Mouse (Mus musculus): ENCODE data around the gene Kdf1.

The Kdf1 gene

DNA sequence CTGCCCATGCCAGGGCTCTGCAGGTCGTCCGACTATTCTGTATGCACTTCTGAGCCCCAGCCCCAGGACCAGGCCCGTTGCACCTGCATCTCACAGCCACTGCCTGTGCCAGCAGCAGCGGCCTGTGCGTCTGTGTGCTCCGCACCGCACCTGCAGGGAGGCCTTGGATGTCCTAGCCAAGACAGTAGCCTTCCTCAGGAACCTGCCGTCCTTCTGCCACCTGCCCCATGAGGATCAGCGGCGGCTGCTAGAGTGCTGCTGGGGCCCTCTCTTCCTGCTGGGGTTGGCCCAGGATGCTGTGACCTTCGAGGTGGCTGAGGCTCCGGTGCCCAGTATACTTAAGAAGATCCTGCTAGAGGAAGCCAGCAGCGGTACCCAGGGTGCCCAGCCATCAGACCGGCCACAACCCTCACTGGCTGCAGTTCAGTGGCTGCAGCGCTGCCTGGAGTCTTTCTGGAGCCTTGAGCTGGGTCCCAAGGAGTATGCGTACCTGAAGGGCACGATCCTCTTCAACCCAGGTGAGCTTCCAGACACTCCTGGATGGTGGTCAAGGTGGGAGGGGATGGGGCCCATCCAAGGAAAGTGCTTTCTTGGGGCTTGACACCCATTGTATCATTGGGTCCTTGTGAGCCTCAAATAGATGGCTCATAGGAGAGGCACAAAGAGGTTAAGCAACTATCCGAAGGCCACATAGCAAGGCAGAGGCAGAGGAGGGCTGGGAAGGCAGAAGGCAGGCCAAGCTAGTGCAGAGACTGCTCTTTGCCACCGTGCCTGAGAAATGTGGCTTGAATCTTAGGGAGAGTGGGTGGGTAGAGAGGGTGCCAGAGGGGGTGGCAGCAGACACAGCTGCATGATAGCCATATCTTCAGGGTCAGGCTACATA, 34.9 kb downstream of the Kdf1 start:
- no peak for DNase-seq (ENCODE audit: low spot score)

DNA sequence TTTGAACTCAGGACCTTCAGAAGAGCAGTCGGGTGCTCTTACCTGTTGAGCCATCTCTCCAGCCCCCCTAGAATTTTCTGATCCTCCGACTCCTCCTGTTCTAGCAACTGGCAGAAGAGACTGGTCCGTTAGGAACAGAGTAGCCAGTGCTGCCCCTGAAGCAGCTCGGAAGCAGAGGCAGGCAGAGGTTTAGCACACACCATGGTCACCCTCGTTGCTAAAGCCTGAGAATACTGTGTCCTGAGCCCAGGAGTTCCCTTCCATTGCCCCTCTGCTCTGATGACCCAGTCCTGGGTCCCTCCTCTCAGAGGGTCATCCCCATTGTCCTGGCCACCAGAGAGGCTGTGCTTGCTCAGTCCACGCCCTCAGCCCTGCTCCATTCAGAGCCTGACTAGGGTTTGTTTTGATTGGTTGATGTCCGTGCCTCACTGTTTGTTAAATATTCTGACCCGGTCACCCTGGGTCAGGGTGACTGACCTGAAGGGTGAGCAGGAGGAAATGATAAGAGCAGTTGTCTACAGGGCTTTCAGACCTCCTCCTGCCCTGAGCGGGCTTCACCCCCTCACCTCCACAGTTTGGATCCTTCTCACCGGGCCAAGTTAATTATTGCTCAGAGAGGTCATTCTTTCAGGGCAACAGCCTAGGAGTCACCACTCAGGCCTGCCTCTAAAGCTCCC, 38.4 kb downstream of the Kdf1 start:
- DNase-seq (ENCODE audit: low spot score): no peak

DNA sequence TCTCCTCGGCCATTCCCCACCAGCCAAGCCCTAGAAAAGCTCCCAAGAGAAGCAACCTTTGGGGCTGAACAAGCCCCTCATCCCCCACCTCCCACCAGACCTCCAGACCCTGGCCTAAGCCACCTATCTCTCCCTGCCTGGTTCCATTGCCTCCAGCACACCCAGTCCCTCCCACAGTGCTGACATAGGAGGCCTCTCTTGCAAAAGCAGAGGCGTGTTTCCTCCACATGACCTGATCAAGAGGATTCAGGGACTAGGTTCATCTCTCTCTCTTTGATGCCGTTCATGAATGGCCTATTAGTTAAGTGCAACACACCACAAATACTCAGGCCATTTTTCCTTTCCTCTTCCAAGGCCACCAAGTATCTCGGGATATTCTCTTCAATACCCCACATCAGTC, 41.1 kb downstream of the Kdf1 start:
- no peak for DNase-seq (ENCODE audit: low spot score)

DNA sequence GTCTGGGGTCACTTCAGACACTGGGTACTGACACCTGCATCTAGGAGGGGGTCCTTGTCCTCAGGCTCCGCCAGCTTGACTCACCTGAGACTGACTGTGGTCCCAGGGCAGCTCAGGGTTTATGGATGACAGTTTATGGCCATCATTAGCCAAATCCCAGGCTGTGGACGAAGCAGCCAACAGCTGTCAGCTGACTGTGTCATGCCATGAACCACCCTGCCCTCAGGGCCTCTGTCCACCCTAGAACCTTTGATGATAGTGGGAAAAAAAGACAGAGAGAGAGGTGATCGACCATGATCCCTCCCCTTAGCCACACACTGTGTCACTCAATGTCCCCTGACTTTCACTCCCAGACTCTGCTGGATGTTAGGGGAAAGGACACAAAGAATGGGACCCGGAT, 42.9 kb downstream of the Kdf1 start:
- DNase-seq (ENCODE audit: low spot score): no peak

DNA sequence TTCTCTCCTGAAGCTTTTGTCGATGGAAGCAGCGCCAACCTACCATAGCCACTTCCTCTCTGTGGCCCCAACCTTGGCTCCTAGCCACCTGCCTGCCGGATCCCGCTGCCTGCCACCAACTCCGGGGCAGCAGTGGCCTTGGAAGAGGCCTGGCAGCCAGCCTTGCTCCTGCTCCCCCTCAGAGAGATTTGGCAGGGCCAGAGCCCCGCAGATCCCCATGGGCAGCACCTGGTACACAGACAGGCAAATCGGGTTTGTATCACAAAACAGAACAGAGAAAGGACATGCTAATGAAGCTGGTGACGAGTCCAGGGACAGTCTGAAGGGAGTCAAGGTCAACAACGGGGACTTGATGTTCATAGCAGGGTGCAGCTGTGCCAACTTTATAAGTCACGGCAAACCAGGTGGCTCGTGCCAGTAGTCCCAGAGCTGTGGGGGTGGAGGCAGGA, 44.4 kb downstream of the Kdf1 start:
- no peak for DNase-seq (ENCODE audit: low spot score)

DNA sequence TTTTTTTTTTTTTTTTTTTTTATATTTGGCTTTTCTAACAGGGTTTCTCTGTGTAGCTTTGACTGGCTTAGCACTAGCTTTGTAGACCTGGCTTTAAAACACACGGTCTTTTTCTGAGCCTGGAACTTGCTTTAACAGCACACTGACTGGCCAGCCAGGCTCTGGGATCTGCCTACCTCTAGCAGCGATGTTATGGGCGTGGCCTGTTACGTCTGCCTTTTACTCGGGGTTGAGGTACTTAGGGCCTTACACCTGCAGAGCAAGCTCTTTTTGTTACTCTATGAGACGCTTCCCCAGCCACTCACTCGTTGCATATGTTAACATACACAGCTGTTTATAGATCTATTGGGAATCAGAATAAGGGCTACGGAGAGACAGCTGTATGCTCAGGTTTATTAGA, 48.5 kb downstream of the Kdf1 start:
- no peak for DNase-seq (ENCODE audit: low spot score)

DNA sequence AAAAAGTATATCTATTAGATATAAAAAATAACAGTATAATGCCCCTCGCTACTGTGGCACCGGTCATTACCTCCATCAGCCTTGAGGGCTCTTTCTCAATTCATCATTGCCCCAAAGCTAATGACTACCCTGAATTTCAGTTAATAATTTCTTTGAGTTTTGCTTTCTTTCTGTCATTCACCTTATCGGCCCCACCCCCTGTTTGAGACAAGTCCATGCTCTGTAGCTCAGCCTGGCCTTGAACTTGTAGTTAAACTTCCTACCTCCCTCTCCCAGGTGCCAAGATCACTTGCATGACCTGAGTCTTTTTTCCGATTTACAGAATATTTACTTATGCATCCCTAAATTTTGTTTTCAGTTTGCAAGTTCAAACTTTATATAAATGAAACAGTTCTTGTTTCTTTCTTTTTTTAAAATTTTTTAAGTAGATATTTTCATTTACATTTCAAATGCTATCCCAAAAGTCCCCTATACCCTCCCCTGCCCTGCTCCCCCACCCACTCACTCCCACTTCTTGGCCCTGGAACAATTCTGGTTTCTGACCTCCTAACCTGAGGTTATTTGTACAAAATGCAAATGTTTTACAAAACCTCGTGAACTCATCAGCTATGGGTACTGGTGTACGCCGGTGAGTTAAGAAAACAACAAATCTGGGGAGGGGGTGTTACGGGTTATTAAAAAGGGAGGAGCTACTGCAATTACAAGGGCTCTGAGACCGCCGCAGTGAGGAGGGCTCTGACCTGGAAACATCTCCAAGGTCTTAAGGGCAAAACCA, 50.7 kb downstream of the Kdf1 start:
- DNase-seq (ENCODE audit: low spot score): no peak

DNA sequence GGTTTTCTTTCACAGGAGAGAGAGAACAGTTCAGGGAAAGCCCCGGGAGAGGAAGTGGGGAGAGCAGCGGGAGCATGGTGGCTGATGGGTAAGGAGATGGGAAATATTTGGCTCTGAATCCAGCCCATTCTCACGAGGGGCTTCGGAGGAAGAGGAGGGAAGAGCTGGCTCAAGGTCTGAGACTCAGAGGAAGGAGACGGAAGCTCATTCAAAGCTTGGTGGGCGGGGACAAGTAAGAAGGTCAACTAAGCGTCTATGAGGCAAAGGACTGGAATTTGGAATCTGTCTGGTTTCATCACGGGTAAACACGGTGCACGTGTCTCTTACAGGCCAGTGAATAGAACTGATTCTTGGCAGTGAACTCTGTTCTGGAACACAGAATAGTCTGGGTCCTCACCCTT, 51.3 kb downstream of the Kdf1 start:
- no peak for DNase-seq (ENCODE audit: low spot score)

DNA sequence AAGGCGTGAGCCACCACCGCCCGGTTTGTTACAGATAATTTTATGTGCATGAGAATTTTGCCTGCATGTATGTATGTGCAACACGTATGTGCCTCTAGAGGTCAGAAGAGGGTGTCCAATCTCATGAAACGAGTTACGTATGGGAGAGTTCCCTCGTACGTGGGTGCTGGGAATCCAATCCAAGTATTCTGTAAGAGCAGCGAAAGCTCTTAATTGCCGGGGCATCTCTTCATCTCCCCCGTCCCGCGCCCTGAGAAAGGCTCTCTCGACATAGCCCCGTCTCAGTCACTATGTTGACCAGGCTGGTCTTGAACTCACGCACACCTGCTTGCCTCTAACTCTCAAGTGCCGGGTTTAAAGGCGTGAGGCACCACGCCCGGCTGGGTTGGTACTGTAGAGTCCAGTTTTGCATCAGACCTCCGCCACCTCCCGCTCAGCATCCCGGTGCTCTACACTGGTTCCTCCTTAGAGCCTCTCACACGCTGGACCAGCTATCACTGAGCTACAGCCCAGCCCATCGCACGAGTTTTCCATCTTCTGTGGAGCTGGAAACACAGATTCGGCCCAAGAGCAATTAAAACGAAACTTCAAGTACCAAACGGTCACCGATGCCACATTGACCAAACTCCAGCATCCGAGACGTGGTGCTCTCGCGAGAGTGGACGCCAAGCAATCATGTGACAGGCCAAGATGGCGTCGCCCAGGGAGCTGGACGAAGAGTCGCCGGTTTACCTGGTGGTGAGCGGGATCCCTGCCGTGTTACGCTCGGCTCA, 55.5 kb downstream of the Kdf1 start, which contains the start of gene Gpatch3:
Gpatch3 (plus strand) TSS at position 676 of the 773 bp plus-strand sequence.
- DNase-seq (ENCODE audit: low spot score): peak; percentile 80

DNA sequence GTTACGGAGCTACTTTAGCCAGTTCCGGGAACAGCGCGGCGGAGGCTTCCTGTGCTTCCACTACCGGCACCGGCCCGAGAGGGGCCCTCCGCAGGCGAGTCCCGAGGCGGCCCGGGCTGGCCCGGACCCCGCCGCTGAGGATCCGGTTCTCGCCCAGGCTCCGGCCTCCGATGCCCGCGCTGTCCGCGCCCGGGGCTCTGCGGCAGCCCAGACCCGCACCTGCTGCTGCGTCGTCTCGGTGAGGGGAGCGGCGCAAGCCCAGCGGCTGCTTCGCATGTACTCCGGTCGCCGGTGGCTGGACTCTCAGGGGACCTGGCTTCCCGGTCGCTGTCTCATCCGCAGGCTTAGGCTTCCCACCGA, 56.1 kb downstream of the Kdf1 start:
- no peak for DNase-seq (ENCODE audit: low spot score)

DNA sequence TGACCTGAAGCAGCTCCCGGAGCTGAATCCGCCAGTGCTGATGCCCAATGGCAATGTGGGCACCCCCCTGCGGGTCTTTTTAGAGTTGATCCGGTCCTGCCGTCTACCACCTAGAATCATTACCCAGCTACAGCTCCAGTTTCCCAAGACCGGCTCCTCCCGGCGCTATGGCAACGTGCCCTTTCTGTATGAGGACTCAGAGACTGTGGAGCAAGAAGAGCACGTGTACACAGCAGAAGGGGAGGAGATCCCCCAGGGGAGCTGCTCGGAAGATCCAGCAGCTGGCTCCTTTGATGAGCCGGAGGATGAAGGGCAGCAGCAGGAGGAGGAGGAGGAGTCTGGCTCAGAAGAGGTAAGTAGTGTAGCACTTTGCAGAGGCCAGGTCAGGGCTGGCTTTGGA, 59.2 kb downstream of the Kdf1 start:
- DNase-seq (ENCODE audit: low spot score): no peak

Measured in ovary, postnatal 14 days (tissue).